Mouse (Mus musculus): Measurements from ENCODE around the gene Gm28870.
"Not testable (repeated sequence)": the region's sequence is repeated elsewhere in the genome, so short reads cannot be mapped to it uniquely, and the experiment has no call there.

Gm28870 gene

DNA sequence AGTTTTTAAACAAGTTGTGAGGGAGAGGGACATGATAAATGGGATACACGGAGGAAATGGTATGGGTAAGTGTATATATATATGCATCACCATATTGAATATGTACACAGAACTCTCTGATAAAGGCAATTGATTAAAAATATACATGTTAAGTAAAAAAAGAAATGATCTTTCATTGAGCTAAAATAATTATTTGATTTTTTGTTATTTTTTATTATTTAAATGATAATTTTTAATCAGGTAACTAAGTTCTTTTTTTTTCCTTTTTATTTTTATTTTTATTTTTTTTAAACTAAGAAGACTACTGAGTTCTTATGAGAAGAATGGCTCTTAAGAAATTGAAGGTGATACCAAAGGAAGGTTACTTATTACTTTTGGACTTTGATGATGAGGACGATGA is at the start of gene Gm28870:
Gm28870 (plus strand) TSS at position 301 of the 400 bp plus-strand sequence.
- DNase-seq (ENCODE audit: low spot score in 2 of 2), result not testable (repeated sequence)

Measured in frontal cortex, postnatal 10 days (tissue).